Mouse (Mus musculus) urinary bladder, postnatal 10 days (tissue): ENCODE measurements around the gene Mmd.
"Not testable (repeated sequence)": the region's sequence is repeated elsewhere in the genome, so short reads cannot be mapped to it uniquely, and the experiment has no call there.

Experiments used
- DNase-seq: peaks from one replicate; pipeline ENCODE4 v3.0.0; 2022; ENCODE audit warnings: low spot score

The Mmd gene

DNA sequence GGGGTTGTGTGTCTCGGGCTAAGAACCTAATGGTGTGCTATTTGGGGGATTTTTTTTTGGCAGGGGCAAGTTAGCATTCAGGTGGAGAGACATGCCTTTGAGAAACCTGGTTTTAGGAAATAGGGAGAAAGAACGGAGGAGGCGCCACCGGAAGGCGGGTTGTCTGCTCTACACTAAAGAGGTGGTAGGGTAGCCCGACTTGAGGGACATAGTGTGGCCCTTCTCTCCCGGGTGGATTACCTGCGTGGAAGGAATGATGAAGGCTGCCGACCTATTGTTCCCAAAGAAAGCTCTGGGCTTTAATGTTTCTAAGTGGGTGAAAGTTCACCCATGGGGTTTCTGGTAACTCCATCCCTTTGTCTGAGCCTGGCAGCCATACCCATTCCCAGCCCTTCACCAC is 933 bp downstream of the Mmd start:
- DNase-seq = no peak

DNA sequence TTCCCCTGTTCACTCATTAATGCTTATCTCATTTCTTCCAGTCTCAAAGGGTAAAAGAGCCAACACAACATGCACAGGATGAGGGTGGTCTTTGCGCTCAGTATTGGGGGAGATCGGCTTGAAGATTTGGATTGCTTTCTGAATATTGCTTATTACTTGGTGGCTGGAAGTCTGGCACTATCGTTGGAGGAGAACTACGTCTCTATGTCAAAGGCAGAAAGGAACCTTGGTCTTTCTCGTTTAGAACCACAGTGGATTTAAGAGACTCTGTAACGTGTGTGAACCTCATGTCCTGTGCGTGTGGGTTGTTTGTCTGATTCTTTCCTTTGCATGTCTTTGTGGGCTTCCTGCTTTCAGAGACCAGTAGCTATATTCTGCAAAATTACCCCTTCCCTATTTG is 1.5 kb downstream of the Mmd start:
- DNase-seq = no peak

DNA sequence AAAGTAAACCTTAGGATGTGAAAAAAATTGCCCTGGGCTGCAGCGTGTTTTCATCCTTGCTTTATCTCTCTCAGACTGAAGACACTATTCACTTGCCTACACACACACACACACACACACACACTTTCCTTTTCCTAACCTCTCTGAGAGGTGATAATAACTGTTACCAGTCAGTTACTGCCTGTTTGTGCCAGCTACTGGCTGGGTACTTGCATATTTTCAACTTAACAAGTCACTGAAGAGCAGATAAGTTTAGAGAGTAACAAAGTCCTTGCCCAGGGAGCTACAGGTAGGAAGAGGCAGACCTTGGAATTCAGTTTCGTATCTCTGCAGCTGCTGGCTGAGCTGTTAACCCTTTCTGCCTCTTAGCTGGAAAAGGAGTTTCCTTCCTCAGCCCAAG is 2.7 kb downstream of the Mmd start:
- no peak for DNase-seq

DNA sequence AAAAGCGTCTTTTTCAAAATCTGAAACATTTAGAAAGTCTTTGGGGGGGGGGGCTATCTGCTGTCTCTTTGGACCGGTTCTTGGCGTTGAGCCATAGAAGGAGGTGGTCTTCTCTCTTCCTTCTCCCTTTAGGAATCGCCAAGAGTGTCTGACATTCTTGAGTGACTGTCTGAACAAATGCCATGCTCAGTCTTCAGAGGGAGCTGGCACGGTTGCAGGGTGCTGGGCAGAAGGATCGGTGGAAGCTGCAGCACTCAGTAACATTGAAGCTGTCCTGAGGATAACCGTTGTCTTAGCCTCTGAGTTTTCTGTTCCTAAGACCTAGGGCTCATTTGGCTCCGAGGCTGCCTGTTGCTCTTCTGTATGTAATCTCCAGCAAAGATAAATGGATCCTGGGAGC is 3.1 kb downstream of the Mmd start:
- no peak for DNase-seq

DNA sequence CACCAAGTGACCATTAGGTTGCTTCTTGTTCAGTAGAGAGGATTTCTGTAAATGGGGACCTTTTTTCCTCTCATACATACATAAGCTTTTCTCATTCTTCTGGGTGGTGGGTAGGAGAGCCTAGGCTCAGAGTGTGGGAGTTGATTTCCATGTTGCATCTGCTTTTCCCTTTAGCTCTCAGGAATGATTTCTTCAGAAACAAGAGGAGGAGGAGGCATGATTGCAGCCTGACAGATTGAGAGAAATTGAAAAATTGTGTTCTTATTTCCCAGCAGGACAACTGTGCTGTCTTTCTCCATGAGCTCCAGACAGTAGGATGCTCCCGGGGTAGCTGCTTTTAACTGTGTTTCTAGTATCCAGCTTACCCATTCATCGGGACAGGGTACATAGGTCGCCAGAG is 5.3 kb downstream of the Mmd start:
- no peak for DNase-seq

DNA sequence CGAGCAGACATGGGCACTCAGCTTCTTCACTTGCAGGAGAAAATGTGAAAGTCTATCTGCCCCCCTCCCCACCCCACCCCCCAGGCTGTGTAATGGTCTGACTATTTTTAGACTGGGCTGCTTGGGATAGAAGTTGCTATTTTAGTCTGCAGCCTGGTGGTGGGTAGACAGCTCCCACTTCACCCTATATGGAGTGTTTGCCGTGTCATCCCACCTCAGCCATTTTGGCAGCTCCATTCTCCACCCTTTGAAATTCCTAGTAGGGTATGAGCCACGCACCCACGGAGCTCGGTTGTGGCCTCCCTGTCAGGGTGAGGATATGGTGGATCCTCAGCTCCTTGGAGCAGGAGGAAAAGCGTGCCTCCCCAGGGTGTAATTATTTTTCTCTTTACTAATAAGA is 6.4 kb downstream of the Mmd start:
- no peak for DNase-seq

DNA sequence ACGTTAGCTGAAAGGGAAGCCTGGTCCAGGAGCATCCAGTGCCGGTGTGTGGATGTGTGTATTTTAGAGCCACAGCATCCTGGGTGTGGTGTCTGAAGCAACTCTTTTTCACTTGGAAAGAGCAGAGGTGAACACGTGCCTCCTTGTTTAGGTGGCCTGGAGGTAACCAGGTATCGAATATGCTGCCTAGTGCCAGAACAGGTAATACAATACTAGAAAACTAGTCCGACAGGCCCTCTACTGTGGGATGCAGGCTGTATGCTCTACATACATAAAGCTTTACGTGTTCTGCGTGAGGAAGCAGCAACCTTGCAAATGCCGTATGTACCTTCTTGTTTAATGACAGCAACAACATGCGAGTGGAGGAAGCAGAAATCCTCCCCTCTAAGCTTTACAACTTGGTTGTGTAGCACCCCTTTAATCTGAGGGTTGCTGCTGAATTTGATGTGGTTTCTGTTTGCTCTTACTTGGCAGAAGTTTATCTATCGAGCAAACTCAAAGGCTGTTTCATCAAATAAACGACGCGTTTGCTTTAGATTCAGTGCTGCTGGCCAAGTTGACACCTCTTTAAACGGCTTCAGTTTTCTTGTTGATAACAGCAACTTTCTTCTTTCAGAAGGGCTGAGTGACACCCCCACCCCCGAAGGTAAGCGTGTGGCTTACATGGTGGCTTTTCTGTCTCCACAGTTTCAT is 7.7 kb downstream of the Mmd start:
- no peak for DNase-seq

DNA sequence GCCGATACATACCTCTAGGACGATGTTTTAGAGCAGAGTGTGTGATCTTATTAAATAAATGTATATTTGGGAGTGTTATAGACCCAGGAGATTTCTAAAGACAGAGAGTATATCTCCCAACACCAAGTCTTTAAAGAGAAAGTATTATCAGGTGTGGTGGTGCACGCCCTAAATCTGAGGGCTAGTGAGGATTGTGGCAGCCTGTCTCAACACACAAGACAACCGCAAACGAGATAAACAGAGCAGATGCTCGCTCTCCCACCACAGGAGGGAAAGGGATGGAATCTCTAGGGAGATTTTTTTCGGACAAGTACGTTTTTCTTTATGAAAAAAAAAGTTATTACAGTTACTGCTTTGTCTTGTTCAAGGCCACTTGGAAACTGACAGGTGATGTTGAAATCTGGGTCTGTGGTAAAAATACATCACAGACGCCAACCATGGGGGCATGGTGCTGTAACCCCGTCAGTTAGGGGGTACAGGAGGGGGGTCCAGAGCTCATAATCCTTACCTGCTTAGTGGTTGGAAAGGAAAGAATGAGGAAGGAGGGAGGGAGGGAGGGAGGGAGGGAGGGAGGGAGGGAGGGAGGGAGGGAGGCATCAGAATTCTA is 9.2 kb downstream of the Mmd start:
- no peak for DNase-seq

DNA sequence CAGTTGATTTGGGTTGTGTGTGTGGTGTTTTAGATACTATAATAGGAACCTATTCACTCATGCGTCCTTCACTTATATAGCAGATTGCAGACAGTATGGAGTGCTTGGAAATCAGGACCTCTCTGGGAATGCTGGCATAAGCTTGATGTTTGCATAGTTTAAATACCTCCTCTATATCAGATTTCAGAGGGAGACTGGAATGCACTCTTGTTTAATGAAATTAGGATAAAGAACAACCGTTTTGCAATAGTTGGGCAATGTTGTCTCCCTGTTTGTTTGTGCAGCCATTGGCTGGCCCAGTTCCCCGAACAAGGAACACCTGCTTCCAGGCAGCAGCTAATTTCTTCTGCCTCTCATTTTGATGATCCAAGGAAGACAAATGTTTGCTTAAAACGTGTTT is 9.8 kb downstream of the Mmd start:
- no peak for DNase-seq

DNA sequence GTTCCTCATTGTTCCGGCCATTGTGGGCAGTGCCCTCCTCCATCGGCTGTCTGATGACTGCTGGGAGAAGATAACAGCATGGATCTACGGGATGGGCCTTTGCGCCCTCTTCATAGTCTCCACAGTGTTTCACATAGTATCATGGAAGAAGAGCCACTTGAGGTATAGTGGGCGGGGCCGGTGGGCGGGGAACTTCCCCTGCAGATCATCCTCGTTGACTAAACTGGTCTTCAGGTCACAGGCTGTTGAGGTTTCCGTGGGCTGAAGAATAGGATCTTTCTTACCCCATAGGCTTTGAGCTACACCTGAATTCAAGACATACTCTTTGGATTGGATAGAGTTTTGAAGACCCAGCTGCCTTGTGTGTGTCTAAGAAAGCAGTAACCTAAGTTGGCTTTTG is 10.6 kb downstream of the Mmd start:
- no peak for DNase-seq

DNA sequence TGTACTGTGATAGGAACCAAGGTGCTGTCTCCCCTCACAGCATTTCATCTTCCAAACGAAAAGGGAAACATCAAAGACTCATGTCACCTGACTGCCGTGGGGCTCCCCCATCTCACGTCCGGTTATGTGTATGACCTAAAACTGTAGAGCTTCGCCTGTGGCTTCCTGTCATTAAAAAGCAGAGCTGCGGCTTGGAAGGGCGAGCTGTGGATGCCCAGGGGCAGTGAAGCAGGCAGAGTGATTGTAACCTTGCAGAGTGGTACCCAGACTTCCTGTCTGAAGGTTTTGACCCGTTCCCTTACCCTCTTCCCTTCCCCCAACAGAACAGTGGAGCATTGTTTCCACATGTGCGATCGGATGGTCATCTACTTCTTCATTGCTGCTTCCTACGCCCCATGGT is 14.9 kb downstream of the Mmd start:
- no peak for DNase-seq

DNA sequence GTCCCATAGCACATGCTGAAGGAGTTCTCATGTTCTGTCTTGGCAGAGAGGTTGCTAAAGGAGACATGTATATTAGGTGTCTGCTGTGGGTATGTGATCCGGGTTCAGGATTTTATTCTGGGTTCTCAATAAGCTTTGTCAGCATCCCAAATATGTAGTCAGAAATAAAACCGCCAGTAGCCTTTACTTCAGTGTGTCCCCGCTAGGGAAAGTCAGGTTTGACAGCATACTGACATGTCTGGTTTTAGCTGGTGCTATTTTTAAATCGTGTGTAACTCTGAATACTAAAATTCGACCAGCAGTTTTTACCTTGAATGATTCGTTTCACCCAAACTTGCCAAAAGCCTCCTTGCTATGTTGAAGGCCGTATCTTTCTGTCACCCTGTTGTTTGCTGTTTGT is 16.3 kb downstream of the Mmd start:
- DNase-seq = no peak

DNA sequence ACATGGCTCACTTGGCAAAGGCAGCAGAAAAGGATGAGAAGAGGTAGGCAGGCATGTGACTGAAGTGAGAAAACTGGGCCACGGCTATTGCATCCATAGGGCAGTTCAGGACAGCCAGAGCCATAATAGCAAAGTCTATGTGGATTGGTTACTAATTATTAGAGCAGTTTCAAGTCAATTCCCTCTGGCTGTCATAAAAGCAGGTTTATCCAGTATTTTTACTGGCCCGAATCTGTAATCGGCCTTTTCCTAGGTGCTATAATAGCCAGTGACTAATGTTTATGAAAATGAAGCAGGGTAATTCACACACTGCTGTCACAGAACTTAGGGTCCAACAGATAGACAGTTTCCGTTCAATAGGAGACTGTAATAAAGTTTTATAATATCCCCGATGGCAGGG is 19.7 kb downstream of the Mmd start:
- no peak for DNase-seq

DNA sequence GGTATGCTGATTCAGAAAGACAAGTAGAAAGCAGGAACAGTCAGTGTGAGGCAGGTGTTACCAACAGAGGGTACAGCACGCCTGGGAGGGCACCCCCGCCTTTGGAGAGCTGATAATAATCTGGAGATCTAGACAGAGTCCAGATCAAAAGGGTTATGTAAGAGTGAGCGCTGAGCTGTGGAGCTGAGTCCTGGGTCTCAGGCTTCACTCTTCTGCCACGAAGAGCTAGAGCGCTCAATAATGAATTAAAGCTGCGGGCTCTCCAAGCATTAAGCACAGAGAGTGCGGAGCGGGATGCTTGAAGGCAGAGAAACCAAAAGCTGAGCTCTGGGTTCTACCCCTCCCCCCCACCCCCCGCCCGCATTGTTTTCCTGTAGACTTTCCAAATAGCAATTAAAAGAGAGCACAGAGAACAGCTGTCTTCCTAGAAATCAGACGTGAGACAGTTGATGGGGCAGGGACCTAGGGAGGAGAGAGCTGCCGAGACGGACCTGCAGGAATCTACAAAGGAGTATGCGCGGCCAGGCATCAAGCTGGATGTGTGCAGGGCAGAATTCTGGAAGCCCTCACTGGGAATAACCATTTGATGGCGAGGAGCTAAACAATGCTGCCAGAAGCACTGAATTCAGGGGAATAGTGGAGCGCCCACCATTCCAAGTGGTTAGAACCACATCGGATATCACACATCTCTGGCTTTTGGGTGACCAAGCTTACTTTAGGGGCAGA is 20.3 kb downstream of the Mmd start:
- DNase-seq = no peak

DNA sequence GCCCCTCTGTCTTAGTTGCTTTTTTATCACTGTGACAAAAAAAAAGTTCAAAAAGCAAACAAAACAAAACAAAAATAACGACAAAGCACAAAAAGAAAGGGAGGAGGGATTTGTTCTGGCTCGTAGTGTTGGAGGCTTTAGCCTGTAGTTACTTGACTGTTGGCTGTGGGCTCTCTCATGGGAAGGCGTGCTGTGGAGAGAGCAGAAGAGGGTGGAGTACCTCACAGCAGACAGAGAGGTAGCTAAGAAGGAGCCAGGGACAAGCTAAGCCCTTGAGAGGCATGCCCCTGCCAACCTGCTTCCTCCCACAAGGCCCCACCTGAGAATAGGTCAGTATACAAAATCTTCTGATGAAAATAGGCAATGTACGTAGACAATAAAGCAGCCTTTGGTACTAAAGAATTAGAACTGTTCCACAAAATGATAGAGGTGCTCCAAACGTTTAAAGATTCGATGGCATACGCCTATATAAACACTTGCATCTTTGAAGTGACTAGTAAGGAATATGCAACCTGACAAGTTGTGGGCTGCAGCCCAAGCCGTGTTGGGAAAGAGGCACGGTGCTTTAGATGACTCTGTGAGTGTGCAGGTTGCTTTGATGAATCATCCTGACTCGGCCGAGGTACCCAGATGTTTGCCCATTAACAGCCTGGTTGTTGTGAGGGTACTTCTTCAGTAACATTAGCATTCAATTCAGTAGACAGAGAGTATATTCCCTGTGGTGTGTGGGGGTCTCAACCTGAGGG is 21.0 kb downstream of the Mmd start:
- no peak for DNase-seq

DNA sequence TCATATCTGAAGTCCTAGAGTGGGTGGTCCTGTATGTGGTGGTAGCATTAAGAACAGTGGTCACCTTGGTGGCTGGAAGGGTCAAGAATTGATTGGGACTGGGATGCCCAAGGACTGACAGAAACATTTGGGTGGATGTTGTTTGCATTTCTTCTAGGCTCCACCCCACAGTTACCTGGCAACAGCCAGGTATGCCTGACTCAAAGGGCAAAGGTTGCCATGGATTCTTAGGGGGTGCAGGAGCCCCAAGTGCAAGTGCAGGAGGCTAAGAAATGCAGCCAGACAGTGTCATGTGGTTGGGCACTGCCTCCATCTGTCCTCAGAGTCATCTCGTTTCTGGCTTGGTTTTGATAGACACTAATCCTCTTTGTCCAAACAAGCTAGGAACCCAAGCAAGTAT is 24.9 kb downstream of the Mmd start:
- no peak for DNase-seq

DNA sequence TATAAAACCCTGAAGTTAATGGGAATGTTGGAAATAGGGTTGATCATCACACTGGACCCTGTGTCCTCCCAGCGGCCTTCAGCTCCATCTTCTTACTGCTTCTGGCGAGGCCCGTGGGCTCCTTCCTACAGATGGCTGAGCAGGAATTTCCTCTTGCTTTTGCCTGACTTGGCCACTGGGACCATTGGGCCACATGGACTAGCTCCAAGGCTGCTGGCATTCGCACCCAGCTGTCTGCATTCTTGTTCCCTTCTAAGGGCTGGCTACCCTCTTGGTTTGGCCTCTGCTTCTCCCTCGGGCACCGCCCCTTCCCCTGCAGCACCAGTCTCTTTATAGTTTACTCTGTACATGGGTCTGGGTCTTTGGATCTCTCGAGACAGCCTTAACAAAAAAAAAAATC is 26.4 kb downstream of the Mmd start:
- no peak for DNase-seq

DNA sequence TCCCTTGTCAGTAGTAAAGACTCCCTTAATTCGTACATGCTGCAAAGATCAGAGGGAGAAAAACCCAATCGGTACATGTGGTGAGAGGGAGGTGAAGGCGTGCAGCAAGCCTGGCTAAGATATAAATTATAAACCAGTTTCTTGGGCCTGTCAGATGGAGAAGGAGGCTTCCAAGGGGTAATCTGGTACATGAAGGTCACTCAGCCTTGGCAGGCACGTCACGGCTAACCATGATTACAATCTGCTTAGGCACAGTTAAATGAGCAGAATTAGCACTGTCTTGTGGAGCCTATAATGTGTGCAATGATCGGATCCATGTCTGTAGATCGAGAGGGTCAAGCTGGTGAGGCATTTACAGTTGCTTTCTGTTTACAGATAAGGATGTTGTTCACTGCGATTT is 26.9 kb downstream of the Mmd start:
- no peak for DNase-seq

DNA sequence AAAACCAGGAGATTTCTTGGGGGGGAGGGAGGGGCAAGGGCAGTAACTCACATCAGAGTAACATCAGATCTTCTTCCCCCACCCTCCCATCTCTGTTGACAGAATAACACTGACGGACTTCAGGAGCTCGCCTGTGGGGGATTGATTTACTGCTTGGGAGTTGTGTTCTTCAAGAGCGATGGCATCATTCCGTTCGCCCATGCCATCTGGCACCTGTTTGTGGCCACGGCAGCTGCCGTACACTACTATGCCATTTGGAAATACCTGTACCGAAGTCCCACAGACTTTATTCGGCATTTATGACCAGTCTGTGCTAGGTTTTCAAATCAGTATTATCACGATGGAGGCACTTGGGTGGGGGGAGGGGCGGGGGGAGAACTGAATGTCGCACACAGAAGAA is 27.3 kb downstream of the Mmd start:
- no peak for DNase-seq

DNA sequence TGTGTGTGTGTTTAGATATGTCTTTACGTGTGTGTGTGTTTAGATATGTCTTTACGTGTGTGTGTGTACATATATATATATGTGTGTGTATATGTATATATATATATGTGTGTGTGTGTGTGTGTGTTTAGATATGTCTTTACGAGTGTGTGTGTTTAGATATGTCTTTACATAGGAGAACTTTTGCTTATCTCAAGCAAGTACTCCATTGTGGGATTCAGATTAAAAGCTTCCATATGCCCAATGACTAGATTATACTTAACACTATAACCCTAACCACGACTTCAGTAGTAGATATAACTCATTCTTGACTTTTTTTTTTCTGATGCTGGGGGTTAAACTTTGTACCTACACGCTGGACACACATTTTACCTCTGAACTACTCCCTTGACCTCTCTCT is 30.8 kb downstream of the Mmd start:
- DNase-seq = no peak

DNA sequence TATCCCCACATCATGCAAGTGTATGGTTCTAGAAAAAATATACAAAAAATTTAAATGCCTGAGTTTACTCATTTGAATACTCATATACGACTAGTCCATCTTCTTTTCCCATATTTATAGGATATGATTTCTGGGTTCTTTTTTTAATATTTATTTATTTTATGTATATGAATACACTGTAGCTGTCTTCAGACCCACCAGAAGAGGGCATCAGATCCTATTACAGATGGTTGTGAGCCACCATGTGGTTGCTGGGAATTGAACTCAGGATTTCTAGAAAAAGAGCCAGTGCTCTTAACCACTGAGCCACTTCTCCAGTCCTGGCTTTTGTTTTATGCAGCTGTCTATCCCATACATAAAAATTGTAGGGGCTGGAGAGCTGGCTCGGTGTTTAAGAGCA is 32.7 kb downstream of the Mmd start:
- DNase-seq = not testable (repeated sequence)

DNA sequence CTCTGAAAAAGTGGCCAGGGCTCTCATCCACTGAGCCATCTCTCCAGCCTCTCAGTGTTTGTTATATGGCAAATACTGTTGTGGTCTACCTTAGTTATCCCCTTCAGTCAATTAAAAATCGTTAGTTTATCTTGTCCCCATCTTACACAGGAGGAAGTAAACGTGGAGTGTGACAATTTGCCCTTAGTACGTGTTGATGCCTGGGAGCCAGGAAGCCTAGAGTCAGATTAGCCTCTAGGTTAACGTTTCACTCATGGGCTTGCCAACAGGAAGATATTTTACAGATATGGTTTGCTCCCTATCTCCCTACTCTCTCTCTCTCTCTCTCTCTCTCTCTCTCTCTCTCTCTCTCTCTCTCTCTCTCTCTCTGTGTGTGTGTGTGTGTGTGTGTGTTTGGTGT is 33.9 kb downstream of the Mmd start:
- no peak for DNase-seq

DNA sequence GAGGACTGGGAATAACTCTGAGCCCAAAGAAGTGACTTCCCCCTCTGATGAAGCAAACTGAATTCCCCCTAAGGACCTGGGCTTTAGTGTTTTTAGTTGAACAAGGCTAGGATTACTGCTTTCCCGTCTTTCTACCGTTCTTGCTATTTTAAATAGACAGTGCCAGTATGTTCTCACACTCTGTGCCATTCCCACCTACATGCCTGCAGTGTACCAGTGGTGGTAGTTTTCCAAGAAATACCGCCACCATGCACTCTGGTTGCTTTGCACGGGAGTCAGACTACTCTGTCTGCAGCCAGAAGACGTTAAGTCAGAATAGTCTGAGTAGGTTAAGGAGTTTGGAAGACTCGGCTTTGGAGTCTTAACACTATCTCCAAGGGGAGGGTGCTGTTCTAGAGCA is 34.3 kb downstream of the Mmd start:
- DNase-seq = no peak
